Mouse (Mus musculus) embryonic stem cell, embryonic (primary cell): ENCODE data around the gene Car5b.

ENCODE experiments used
- CTCF ChIA-PET, 4 experiments: fragments of 300-600 bp in 2 of 4; fragments of 350-600 bp in 2 of 4; sonication (Branson Sonifier 250); formaldehyde crosslinking; loops; one replicate each; lab custom pipeline; 2022; ENCODE audit warnings: inconsistent platforms in 2 of 4; lab: Charles Lee
- POLR2A ChIA-PET, 4 experiments: fragments of 300-600 bp in 2 of 4; fragments of 350-600 bp in 2 of 4; sonication (Branson Sonifier 250); formaldehyde crosslinking; loops; one replicate each; lab custom pipeline; 2022; ENCODE audit warnings: antibody characterized with exemption in 4 of 4, inconsistent platforms in 1 of 4; lab: Charles Lee

Car5b gene

DNA sequence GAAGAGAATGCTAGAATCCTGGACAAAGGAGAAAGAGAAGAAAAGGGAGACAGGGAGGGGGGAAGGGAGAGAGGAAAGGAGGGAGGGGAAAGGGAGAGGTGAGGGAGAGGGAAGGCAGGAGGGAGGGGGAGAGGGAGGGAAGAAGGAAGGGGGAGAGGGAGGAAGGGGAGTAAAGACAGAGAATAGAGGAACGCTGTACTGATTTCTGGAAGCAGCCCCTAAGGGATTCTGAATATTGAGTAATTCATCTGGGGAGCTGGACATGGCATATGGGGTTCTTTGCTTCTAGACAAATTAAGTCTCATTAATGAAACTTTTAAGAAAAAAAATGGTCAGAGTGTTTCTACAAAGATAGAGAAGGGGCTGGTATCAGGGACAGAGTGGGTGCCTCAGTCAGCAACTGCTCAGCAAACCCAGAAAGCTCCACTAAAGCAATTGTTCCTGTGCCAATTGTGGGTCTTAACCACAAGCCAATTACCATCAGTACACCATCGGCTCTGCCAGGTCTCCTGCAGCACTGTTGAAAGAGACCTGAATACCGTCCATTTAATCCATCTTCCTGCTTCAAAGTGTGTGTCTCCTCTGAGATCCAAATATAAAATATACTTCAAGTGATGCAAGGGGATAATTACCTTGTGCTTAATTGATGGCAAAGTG, 40.0 kb downstream of the Car5b start:
- POLR2A ChIA-PET: no interaction called here
- CTCF ChIA-PET: no interaction called here

DNA sequence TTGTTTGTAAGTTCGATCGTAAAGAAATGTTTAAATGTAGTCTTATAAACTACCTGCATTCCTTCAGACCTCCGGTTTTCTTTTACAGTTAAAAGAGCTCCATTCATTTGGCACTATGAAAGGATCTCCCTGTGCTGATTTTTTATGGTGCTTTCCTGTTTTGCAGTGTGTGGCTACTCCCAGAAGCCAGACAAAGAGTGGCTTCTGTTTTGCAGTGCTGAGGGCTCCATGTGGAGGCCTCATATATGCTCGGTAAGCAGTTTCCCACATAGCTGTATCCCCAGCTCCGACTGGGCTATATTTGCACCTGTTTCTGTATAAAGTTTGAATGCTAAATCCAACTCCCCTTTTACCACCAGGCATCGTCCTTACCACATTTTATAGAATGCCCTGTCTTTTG, 45.7 kb downstream of the Car5b start:
- ChIA-PET CTCF (interaction anchor here in 2 of 4 experiments (0.5 to 0.6 kb wide), 2 partner anchors 319 to 1965 kb away, joined by 3 to 4 read pairs; no protein-coding TSS in a partner anchor), POLR2A (interaction anchor here in 1 of 4 experiments (0.6 kb wide), 1 partner anchor 293 kb away, joined by 3 read pairs; no protein-coding TSS in a partner anchor)

DNA sequence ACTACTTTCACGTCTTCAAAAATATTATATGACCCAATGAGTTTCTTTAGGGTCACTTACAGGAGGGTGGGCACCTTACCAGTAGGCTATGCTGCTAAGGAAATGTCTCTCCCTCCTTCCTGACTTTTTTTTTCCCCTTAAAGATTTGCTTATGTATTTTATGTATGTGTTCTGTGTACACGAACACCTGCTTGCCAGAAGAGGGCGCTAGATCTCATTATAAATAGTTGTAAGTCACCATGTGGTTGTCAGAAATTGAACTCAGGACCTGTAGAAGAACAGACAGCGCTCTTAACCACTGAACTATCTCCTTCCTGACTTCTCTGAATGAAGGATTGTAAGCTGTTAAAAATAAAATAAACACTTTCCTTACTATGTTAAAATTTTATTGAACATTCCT, 46.3 kb downstream of the Car5b start:
- ChIA-PET POLR2A (no interaction called here), CTCF (no interaction called here)

DNA sequence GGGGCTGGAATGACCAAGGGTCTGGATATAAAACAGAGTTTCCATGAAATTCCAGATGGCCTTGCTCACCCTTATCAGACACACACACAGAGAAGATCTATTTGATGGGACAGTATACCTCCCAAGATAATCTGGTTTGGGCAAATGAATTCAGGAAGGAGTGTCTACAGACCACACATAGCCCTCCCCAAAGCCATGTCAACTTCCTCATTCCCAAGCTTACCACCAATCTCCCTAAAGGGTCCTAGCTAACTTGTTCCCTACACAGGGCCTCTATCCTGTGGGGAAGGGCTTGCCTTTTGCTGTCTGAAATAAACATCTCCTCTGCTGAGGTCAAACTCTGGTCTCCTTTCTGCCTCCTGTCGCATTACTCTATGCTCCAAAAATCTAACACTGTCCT, 46.7 kb downstream of the Car5b start:
- CTCF ChIA-PET: no interaction called here

DNA sequence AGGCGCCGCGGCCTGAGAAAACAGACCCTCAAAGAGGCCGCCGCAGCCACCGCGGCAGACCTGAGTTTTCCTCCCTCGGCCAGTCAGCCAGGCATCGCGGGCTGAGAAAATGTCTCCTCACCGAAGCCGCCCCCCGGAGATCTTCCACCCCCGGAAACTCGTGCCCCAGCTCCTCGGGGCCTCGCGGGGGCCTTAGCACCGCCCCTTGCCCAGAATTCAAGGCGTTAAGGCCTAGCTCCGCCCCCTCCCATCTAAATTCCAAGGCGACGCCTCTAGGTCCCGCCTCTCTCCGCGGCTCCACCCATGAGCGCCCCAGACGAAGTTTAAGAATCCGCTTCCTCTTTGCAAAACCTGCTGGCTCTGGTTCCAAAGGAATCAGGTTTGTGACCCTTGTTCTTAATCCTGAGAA, 69.3 kb downstream of the Car5b start, which contains the start of gene Zrsr2:
Gene Zrsr2 (minus strand): TSS at position 195 of the 409 bp plus-strand sequence.
- POLR2A ChIA-PET: interaction anchor here in 3 of 4 experiments (0.5 to 4.2 kb wide), 43 partner anchors 9 to 1203 kb away, joined by 3 to 55 read pairs (median 4); partner anchors contain the start of genes Ap1s2 (in 3 of the 3), Siah1b (in 3 of the 3) and Car5b (in 2 of the 3)
- CTCF ChIA-PET: interaction anchor here in 1 of 4 experiments (0.5 kb wide), 1 partner anchor 62 kb away, joined by 3 read pairs; no protein-coding TSS in a partner anchor

More for the DNA sequence above, 46.7 kb downstream of the Car5b start:
- POLR2A ChIA-PET: no interaction called here

DNA sequence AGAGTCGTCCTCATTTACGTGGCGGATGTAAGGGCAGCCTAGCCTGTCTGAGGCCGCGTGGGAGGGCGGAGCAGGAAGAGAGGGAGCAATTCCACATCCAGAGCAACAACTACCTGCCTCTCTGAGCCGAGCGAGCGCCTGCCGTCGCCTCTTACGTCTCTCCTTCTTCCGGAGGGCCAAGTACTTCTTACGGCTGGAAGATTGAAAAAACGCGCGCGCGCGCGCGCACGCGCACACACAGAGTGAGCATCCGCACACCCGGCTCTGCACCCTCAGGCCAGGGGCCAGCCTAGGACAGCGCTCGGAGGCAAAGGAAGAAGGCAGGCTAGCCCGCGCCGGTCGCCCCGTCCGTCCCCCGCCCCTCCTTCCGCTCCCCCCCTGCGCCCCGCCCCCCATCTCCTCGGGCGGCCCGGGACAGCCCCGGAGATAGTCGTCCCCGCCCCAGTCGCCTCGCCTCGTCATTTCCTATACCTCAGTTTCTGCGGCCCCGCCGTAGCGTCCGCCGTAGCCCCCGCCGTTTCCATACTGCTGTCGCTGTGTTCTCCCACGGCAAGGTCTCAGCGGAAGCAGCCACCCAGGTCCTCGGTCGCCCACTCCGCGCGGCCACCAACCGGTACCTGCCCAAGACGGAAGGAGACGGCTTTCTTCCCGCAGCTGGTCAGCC, 69.9 kb downstream of the Car5b start:
- CTCF ChIA-PET: interaction anchor here in 1 of 4 experiments (0.5 to 0.8 kb wide), 3 partner anchors 45 to 1008 kb away, joined by 3 read pairs; no protein-coding TSS in a partner anchor
- POLR2A ChIA-PET: interaction anchor here in 3 of 4 experiments (0.5 to 4.2 kb wide), 46 partner anchors 9 to 1202 kb away, joined by 3 to 55 read pairs (median 4); partner anchors contain the start of genes Ap1s2 (in 3 of the 3), Siah1b (in 3 of the 3) and Car5b (in 2 of the 3)

DNA sequence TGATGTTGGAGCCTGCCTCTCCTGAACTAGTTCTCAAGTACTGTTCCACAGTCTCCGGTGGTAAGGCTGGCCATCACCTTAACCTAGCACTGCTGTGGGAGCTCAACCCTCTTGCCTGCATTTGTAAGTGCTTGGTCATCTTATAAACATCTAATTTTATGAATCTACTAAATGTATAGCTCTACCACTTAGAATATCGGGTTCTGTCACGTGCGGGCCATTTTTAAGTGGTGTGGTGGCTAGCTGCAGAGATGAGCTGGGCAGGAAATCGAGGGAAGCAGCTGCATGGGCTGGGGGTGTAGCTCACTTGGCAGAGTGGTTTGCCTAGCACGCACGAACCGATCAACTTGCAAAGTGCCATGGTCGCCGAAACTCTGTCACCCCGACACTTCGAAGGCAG, 70.4 kb downstream of the Car5b start:
- POLR2A ChIA-PET: interaction anchor here in 3 of 4 experiments (0.7 to 4.2 kb wide), 18 partner anchors 8 to 1180 kb away, joined by 3 to 55 read pairs (median 4); partner anchors contain the start of genes Ap1s2 (in 2 of the 3), Siah1b (in 2 of the 3) and Car5b (in 1 of the 3)
- CTCF ChIA-PET: interaction anchor here in 1 of 4 experiments (0.5 to 0.8 kb wide), 2 partner anchors 44 to 1008 kb away, joined by 3 read pairs; no protein-coding TSS in a partner anchor

DNA sequence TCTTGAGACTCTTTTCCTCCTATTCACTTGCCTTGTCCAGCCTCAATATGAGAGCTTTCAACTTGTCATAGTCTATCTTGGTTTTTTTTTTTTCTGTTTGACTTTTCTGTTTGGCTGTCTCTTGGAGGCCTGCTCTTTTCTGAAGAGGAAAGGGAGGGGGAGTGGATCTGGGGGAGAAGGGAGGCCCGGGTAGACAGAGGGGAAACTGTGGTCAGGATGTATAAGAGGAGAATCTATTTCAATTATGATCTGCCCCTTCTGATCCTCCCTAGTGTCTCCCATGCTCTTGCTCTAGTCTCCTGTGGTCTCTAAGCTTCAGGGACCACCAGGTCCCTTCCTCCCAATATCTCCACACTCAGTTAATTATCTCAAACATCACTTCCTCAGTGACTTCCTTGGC, 76.2 kb downstream of the Car5b start:
- CTCF ChIA-PET: interaction anchor here in 2 of 4 experiments (0.6 to 0.7 kb wide), 3 partner anchors 30 to 1104 kb away, joined by 3 to 6 read pairs (median 5); no protein-coding TSS in a partner anchor
- POLR2A ChIA-PET: interaction anchor here in 3 of 4 experiments (0.5 to 4.7 kb wide), 6 partner anchors 8 to 1191 kb away, joined by 3 to 30 read pairs (median 4); partner anchors contain the start of gene Rbbp7 (in 1 of the 3)

DNA sequence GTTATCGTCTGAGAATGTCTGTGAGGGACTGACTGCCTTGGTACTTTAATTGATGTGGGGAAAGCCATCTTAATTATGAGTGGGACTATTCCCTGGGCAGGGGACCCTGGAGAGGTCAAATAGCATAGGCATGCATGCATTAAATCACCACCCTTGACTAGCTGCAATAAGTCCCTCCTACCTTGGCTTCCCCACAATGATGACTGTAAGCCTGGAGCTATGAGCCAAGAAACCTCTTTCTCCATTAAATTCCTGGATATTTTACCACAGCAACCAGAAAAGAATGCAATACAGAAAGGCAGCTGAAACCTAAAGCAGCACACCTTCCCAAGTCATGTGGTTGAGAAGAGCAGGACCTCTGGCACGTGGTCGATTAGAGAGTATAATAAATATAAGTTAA, 83.4 kb downstream of the Car5b start:
- ChIA-PET POLR2A (interaction anchor here in 2 of 4 experiments (1.0 to 3.9 kb wide), 4 partner anchors 10 to 35 kb away, joined by 3 to 17 read pairs (median 5); partner anchors contain the start of genes Zrsr2 (in 2 of the 2) and Ap1s2 (in 1 of the 2)), CTCF (no interaction called here)

DNA sequence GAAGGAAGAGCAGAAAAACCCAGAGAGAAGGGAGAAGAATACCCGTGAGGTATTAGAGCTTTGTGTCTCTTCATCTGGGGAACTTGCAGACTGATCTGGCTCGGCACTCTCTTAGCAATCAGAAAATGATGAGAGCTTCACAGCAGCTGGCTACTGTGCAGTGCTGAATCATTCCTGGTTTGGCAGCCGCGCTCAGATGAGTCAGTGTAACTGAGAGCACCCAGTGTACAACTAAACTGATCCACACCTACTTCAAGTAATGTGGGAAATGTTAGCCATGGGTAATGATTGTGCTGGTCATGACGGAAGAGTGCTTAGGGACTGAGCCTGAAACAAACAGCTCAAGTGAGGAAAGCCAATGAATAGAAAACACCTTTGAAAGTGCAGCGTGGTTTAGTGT, 89.2 kb downstream of the Car5b start:
- CTCF ChIA-PET: no interaction called here
- POLR2A ChIA-PET: interaction anchor here in 2 of 4 experiments (1.8 to 1.9 kb wide), 3 partner anchors 11 to 20 kb away, joined by 6 to 9 read pairs (median 7); partner anchors contain the start of gene Zrsr2 (in 1 of the 2)

DNA sequence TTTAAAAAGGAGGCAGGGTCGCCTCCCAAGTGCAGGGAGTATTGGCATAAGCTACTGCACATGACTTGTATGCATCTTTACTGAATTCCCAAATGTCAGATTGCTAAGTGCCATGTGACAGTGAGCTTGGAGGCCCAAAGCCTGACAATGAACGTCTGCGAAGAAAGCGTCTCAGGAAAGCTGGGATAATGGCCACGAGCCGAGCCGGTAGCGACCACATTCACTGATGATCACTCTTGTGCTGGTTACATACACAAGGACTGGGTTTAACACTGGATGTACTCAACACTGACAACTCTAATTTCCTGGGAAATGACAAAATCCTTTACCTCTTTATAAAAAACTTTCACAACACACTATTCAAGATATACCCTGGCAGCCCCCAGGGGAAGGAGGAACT, 93.1 kb downstream of the Car5b start:
- CTCF ChIA-PET: no interaction called here

DNA sequence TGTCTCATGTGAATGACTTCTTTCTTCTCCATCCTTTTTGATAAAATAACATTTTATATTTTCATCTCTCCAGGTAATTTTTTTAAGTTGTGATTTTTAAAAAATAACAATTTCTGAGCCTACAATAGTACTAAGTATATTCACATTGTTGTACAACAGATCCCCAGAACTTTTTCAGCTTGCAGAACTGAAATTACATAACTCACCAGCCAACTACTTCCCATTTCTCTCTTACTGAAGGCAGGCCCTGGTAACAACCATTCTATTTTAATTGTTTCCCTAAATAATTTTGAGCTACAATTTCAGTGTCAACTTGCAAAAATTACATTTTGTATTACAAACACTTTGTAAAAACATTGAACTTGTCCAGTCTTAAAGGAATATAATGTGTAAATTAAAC, 98.2 kb downstream of the Car5b start:
- ChIA-PET CTCF (no interaction called here), POLR2A (interaction anchor here in 1 of 4 experiments (2.3 kb wide), 1 partner anchor 12 kb away, joined by 7 read pairs; no protein-coding TSS in a partner anchor)

More for the DNA sequence above, 93.1 kb downstream of the Car5b start:
- POLR2A ChIA-PET: interaction anchor here in 2 of 4 experiments (0.6 to 4.8 kb wide), 11 partner anchors 9 to 480 kb away, joined by 3 to 30 read pairs (median 3); partner anchors contain the start of genes Ap1s2 (in 1 of the 2) and Zrsr2 (in 1 of the 2)
